In genomic region chr5:72159537-72159936, GRCm38 (mm10) we compare ENCODE assay signal across 30 mouse cellular contexts. TPM values are rescaled to one million over a fixed set of nuclear protein-coding genes. Genes with fewer than 3 reads are reported as not detected.
DNase-seq lines count a peak whose midpoint lies in the region; ATAC-seq lines count a peak whose summit lies in the region.
"Had no signal": no experiment of that assay in that cellular context is flagged by ENCODE, and none has a peak within 500 bp of the region (broad histone marks: within the 10 kb centered on the region; RNA-seq: fewer than 3 reads in every experiment).

No protein-coding gene starts in this region.

- DNase-seq in heart, adult 11 months, result no peak
- DNase-seq in midbrain, embryonic 14.5 days, result peak; percentile 26
- DNase-seq in CD4-positive, CD25-positive, alpha-beta regulatory T cell, adult 2 months (ENCODE audit: low read depth, low spot score), result peak; percentile 60
- no peak for DNase-seq in liver, embryonic 11.5 days (ENCODE audit: low spot score)
- no peak for DNase-seq in adrenal gland, postnatal 25 days
- DNase-seq: adrenal gland, adult 2 months; B cell, adult 2 months; cerebellum, adult 8-10 months; cerebellum, postnatal 25 days; gastrocnemius, postnatal 14 days; heart, postnatal 4 days; kidney, adult 18-20 months; kidney, postnatal 25 days; left cerebral cortex, postnatal 4 days; liver; lung, postnatal 10 days; right cerebral cortex, postnatal 25 days; thymus, adult 2 months had no signal

- H3K36me3 ChIP-seq in heart, embryonic 16.5 days (ENCODE audit: control insufficient read depth, insufficient read depth), result peaks cover 43% of the 10 kb centered on the region
- H3K36me3 ChIP-seq in midbrain, embryonic 14.5 days (ENCODE audit: control insufficient read depth, insufficient read depth, low read length), result peaks cover 53% of the 10 kb centered on the region
- peaks cover 23% of the 10 kb centered on the region for H3K36me3 ChIP-seq in midbrain, embryonic 16.5 days (ENCODE audit: control insufficient read depth, insufficient read depth, low read length)
- peaks cover 41% of the 10 kb centered on the region for H3K36me3 ChIP-seq in liver, embryonic 11.5 days (ENCODE audit: control insufficient read depth, insufficient read depth, low read length)

- H3K27ac ChIP-seq in heart, embryonic 16.5 days (ENCODE audit: low read length), result no peak overlapping the region
- H3K27ac ChIP-seq in midbrain, embryonic 14.5 days (replicated peaks; ENCODE audit: low read depth, low read length), result no peak overlapping the region; the same call in 1 of the 2 replicates
- H3K27ac ChIP-seq in midbrain, embryonic 16.5 days (ENCODE audit: low read length), result no peak overlapping the region
- H3K27ac ChIP-seq in liver, embryonic 11.5 days (ENCODE audit: low read depth, low read length), result no peak overlapping the region
- H3K27ac ChIP-seq: embryonic facial prominence, embryonic 10.5 days; embryonic facial prominence, embryonic 15.5 days; forebrain, embryonic 12.5 days; hindbrain, embryonic 15.5 days; kidney, embryonic 15.5 days; liver, embryonic 15.5 days; macrophage; midbrain, embryonic 13.5 days; stomach, postnatal 0 days had no signal

- WGBS in heart, embryonic 16.5 days, result 55% methylated on average over 6 of the region's 6 CpGs
- WGBS in midbrain, embryonic 14.5 days, result 75% methylated on average over 6 of the region's 6 CpGs
- whole genome bisulfite sequencing in midbrain, embryonic 16.5 days, result 77% methylated on average over 6 of the region's 6 CpGs
- 65% methylated on average over 6 of the region's 6 CpGs for WGBS in liver, embryonic 11.5 days

- H3K4me2 ChIP-seq in heart, embryonic 16.5 days (ENCODE audit: low read depth, low read length), result no peak overlapping the region
- H3K4me2 ChIP-seq in midbrain, embryonic 14.5 days (ENCODE audit: low read length), result no peak overlapping the region
- H3K4me2 ChIP-seq in midbrain, embryonic 16.5 days (ENCODE audit: low read length), result no peak overlapping the region
- H3K4me2 ChIP-seq in liver, embryonic 11.5 days, result no peak overlapping the region
- H3K4me2 ChIP-seq: embryonic facial prominence, embryonic 15.5 days; forebrain, embryonic 12.5 days; hindbrain, embryonic 15.5 days; kidney, embryonic 15.5 days; liver, embryonic 15.5 days; midbrain, embryonic 13.5 days had no signal

- H3K4me1 ChIP-seq in heart, embryonic 16.5 days (ENCODE audit: control insufficient read depth, insufficient read depth, low read length), result peaks cover 5% of the 10 kb centered on the region
- H3K4me1 ChIP-seq in midbrain, embryonic 14.5 days (ENCODE audit: control insufficient read depth, insufficient read depth, low read length), result no peaks in the 10 kb centered on the region
- H3K4me1 ChIP-seq in midbrain, embryonic 16.5 days (ENCODE audit: control insufficient read depth, insufficient read depth, low read length), result peaks cover 2% of the 10 kb centered on the region; the same call in 1 of the 2 replicates
- H3K4me1 ChIP-seq in liver, embryonic 11.5 days (replicated peaks; ENCODE audit: control insufficient read depth, insufficient read depth, low read length), result no peaks in the 10 kb centered on the region
- H3K4me1 ChIP-seq: embryonic facial prominence, embryonic 10.5 days; embryonic facial prominence, embryonic 15.5 days; forebrain, embryonic 12.5 days had no signal

- H3K9me3 ChIP-seq in heart, embryonic 16.5 days (replicated peaks; ENCODE audit: control insufficient read depth, low read length), result no peaks in the 10 kb centered on the region
- no peaks in the 10 kb centered on the region for H3K9me3 ChIP-seq in midbrain, embryonic 14.5 days (ENCODE audit: control insufficient read depth, low read length)
- H3K9me3 ChIP-seq in midbrain, embryonic 16.5 days (replicated peaks; ENCODE audit: control insufficient read depth, low read length, poor library complexity, severe bottlenecking), result no peaks in the 10 kb centered on the region
- no peaks in the 10 kb centered on the region for H3K9me3 ChIP-seq in liver, embryonic 11.5 days (ENCODE audit: control insufficient read depth, low read length)
- H3K9me3 ChIP-seq: embryonic facial prominence, embryonic 10.5 days; embryonic facial prominence, embryonic 15.5 days; forebrain, embryonic 12.5 days; hindbrain, embryonic 15.5 days; kidney, embryonic 15.5 days; liver, embryonic 15.5 days; midbrain, embryonic 13.5 days had no signal

- 0 out of 2 replicates have a peak, but pooled peaks have one; percentile 18 for ATAC-seq in heart, embryonic 16.5 days (replicated peaks; ENCODE audit: extremely low read depth, insufficient read depth, low FRiP score)
- no peak for ATAC-seq in midbrain, embryonic 14.5 days (ENCODE audit: low FRiP score, low TSS enrichment)
- ATAC-seq in midbrain, embryonic 16.5 days, result no peak
- peak; percentile 33 for ATAC-seq in activated CD4-positive, CD25-positive, alpha-beta regulatory T cell, adult 4 months
- no peak for ATAC-seq in liver, embryonic 11.5 days (replicated peaks; ENCODE audit: low FRiP score)
- ATAC-seq: midbrain, embryonic 13.5 days had no signal

- H3K27me3 ChIP-seq in heart, embryonic 16.5 days (ENCODE audit: control insufficient read depth, insufficient read depth, low read length), result no peaks in the 10 kb centered on the region
- H3K27me3 ChIP-seq in midbrain, embryonic 14.5 days (ENCODE audit: control insufficient read depth, insufficient read depth, low read length), result no peaks in the 10 kb centered on the region
- no peaks in the 10 kb centered on the region for H3K27me3 ChIP-seq in midbrain, embryonic 16.5 days (ENCODE audit: control insufficient read depth, insufficient read depth, low read depth, low read length)
- H3K27me3 ChIP-seq in liver, embryonic 11.5 days (replicated peaks; ENCODE audit: control insufficient read depth, insufficient read depth, low read length), result no peaks in the 10 kb centered on the region
- H3K27me3 ChIP-seq: embryonic facial prominence, embryonic 15.5 days; forebrain, embryonic 12.5 days; hindbrain, embryonic 15.5 days; kidney, embryonic 15.5 days; liver, embryonic 15.5 days; midbrain, embryonic 13.5 days had no signal

- H3K4me3 ChIP-seq in heart, embryonic 16.5 days (ENCODE audit: low read length), result no peak overlapping the region
- H3K4me3 ChIP-seq in midbrain, embryonic 14.5 days (replicated peaks; ENCODE audit: low read depth, low read length), result no peak overlapping the region
- no peak overlapping the region for H3K4me3 ChIP-seq in midbrain, embryonic 16.5 days (ENCODE audit: low read depth, low read length)
- no peak overlapping the region for H3K4me3 ChIP-seq in liver, embryonic 11.5 days (ENCODE audit: low read depth, low read length)
- H3K4me3 ChIP-seq: embryonic facial prominence, embryonic 10.5 days; embryonic facial prominence, embryonic 15.5 days; forebrain, embryonic 12.5 days; hindbrain, embryonic 15.5 days; kidney, embryonic 15.5 days; liver, embryonic 15.5 days; midbrain, embryonic 13.5 days had no signal

- H3K9ac ChIP-seq in heart, embryonic 16.5 days (ENCODE audit: low read length), result no peak overlapping the region
- no peak overlapping the region for H3K9ac ChIP-seq in midbrain, embryonic 14.5 days (replicated peaks; ENCODE audit: low read length)
- no peak overlapping the region for H3K9ac ChIP-seq in midbrain, embryonic 16.5 days (ENCODE audit: low read depth, low read length)
- no peak overlapping the region for H3K9ac ChIP-seq in liver, embryonic 11.5 days (ENCODE audit: low read depth, low read length)
- H3K9ac ChIP-seq: embryonic facial prominence, embryonic 15.5 days; forebrain, embryonic 12.5 days; hindbrain, embryonic 15.5 days; kidney, embryonic 15.5 days; liver, embryonic 15.5 days; midbrain, embryonic 13.5 days had no signal

RNA-seq across cellular contexts. Expression of gene Commd8, which starts 8.5 kb away (rescaled TPM):
- polyA plus RNA-seq in heart, embryonic 16.5 days (2015; fragmentation: Nextera tagmentation; extraction: Ambion mirVana), result 83.5 and 105 TPM in 2 replicates
- polyA plus RNA-seq in midbrain, embryonic 14.5 days (2014; fragmentation: Nextera tagmentation; extraction: Ambion mirVana), result 155 and 160 TPM in 2 replicates
- polyA plus RNA-seq in midbrain, embryonic 16.5 days (2015; fragmentation: Nextera tagmentation; extraction: Ambion mirVana), result 155 and 163 TPM in 2 replicates
- 100 to 1,000 TPM; 190 to 229 TPM for polyA plus RNA-seq in activated CD4-positive, CD25-positive, alpha-beta regulatory T cell, adult 4 months (2017; shearing (Covaris generic))
- 125 and 127 TPM in 2 replicates for polyA plus RNA-seq in liver, embryonic 11.5 days (2014; fragmentation: Nextera tagmentation; extraction: Ambion mirVana)
- 62.4 and 77.6 TPM in 2 replicates for total RNA-seq in adrenal gland, postnatal 25 days (2021)

Comparison
In these comparisons a context has a peak if more than half of its experiments do, and no peak if none do; other contexts are left out.
1. ATAC-seq: peak in heart, embryonic 16.5 days (single experiment) and activated CD4-positive, CD25-positive, alpha-beta regulatory T cell, adult 4 months (single experiment); none in midbrain, embryonic 14.5 days (single experiment), midbrain, embryonic 16.5 days (single experiment) and liver, embryonic 11.5 days (single experiment).
2. DNase-seq: peak in midbrain, embryonic 14.5 days (single experiment) and CD4-positive, CD25-positive, alpha-beta regulatory T cell, adult 2 months (single experiment); none in heart, adult 11 months (single experiment), liver, embryonic 11.5 days (single experiment) and adrenal gland, postnatal 25 days (single experiment).